Mouse (Mus musculus) Patski (cell line): ENCODE results near the gene Erp29. TPM values are rescaled to one million over a fixed set of nuclear protein-coding genes. Genes with fewer than 3 reads are reported as not detected.
A peak's percentile ranks its signal among the peaks of the same experiment; 100 is the strongest.

Source experiments
- ATAC-seq: fragments of 100-300 bp; one replicate; pipeline ENCODE4 v1.8.0; 2021
- CTCF ChIA-PET: fragments of 350-600 bp; sonication (Branson Sonifier 250); formaldehyde crosslinking; loops from one replicate; lab custom pipeline; 2022; ENCODE audit warnings: inconsistent platforms; lab: Charles Lee
- POLR2A ChIA-PET: fragments of 350-600 bp; sonication (Branson Sonifier 250); formaldehyde crosslinking; loops from one replicate; lab custom pipeline; 2022; ENCODE audit warnings: antibody characterized with exemption, inconsistent platforms; lab: Charles Lee
- DNase-seq: peaks from one replicate; pipeline ENCODE4 v3.0.0-alpha.2; 2011; ENCODE audit warnings: low read depth, low spot score
- H3K27me3 ChIP-seq: fragments of 371-371 bp; one replicate; pipeline ENCODE4 v1.5.1; 2021
- CTCF ChIP-seq: fragments of 100-300 bp; IDR thresholded peaks from one replicate; pipeline ENCODE4 v1.5.1; 2021
- in situ Hi-C: fragments of 300-500 bp; cut with MboI; formaldehyde crosslinking; loops from 3 replicates; pipeline ENCODE4 v1.11.1; 2018; ENCODE audit warnings: low pct_unique_long_range_greater_than_20kb, mixed read lengths
- polyA plus RNA-seq: library from polyadenylated mRNA; unstranded; gene quantifications from one replicate; pipeline ENCODE4 v1.2.3, GENCODE M21; 2021

Erp29 gene
- polyA plus RNA-seq, 1 experiment from 2014 or later: 219 TPM

GRCm38 (mm10) chr5:121451203-121451602, 1.1 kb downstream of the Erp29 start:
- TF ChIP-seq CTCF: no peak
- CTCF ChIA-PET: interaction anchor here (1.2 kb wide), 2 partner anchors 26 to 27 kb away, joined by 4 to 7 read pairs; no protein-coding TSS in a partner anchor
- H3K27me3 ChIP-seq: no peaks in the 10 kb centered on the region
- no peak for DNase-seq
- ATAC-seq: no peak
- POLR2A ChIA-PET: interaction anchor here (0.9 to 2.1 kb wide), 4 partner anchors 22 to 30 kb away, joined by 3 to 11 read pairs (median 4); no protein-coding TSS in a partner anchor
- in situ Hi-C loops: no loop called here

DNA sequence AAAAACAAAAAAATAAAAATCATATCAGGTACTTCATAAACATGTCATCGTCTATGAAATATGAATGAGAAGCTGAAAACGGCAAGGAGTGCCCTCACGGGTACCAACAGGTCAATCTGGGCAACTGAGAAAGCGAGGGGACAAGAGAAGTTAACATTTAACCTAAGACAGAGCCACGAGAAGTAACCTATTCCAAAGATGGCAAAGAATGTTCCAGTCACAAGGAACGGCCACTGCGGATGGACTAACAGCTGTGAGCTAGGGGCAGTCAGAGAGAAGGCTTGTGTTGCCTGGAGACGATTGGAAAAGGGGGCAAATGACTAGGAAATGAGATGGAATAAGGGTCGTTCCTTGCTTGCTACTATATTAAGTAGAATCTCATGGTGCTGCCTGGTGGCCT, 1.8 kb downstream of the Erp29 start:
- ATAC-seq (no peak), DNase-seq (no peak)
- H3K27me3 ChIP-seq: no peaks in the 10 kb centered on the region
- CTCF ChIA-PET: interaction anchor here (1.0 to 1.2 kb wide), 3 partner anchors 22 to 27 kb away, joined by 3 to 7 read pairs (median 4); no protein-coding TSS in a partner anchor
- TF ChIP-seq CTCF: no peak
- in situ Hi-C loops: no loop called here
- POLR2A ChIA-PET: no interaction called here

- DNase-seq (no peak), ATAC-seq (no peak)
- no peaks in the 10 kb centered on the region for H3K27me3 ChIP-seq
- CTCF ChIA-PET: interaction anchor here (1.0 to 1.2 kb wide), 3 partner anchors 23 to 28 kb away, joined by 3 to 7 read pairs (median 4); no protein-coding TSS in a partner anchor
- in situ Hi-C loops: no loop called here
- peak; percentile 80 for TF ChIP-seq CTCF
- POLR2A ChIA-PET: no interaction called here
These were observed 2.3 kb downstream of the Erp29 start for GRCm38 (mm10) chr5:121449976-121450375.

DNA sequence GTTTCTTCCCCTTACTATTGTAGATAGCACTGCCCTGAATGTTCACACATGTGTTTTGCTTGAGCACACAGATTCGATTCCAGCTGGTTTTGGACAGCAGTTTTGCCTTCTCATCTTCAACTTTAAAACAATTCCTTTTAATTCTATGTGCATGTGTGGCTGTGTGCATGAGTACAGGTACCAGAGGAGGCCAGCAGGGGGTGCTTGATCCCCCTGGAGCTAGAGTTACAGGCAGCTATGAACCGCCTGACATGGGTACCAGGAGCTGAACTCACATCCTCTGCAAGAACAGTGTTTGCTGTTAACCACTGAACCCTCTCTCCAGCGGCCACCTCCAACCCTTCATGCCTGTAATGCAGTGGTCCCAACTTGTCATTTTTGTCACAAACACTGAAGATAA, 3.9 kb downstream of the Erp29 start:
- in situ Hi-C loops: no loop called here
- ChIA-PET POLR2A (interaction anchor here (0.6 kb wide), 2 partner anchors 10 to 32 kb away, joined by 3 read pairs; no protein-coding TSS in a partner anchor), CTCF (interaction anchor here (0.6 to 6.9 kb wide), 7 partner anchors 9 to 56 kb away, joined by 3 to 54 read pairs (median 5); no protein-coding TSS in a partner anchor)
- DNase-seq (no peak), ATAC-seq (no peak)
- TF ChIP-seq CTCF: peak; percentile 65
- H3K27me3 ChIP-seq: no peaks in the 10 kb centered on the region

- no peak for TF ChIP-seq CTCF
- no peaks in the 10 kb centered on the region for H3K27me3 ChIP-seq
- in situ Hi-C loops: no loop called here
- CTCF ChIA-PET: interaction anchor here (1.5 to 6.9 kb wide), 2 partner anchors 30 to 33 kb away, joined by 5 to 54 read pairs; no protein-coding TSS in a partner anchor
- ATAC-seq (no peak), DNase-seq (no peak)
- POLR2A ChIA-PET: interaction anchor here (0.5 kb wide), 1 partner anchor 1064 kb away, joined by 3 read pairs; no protein-coding TSS in a partner anchor
These were observed 7.4 kb downstream of the Erp29 start for GRCm38 (mm10) chr5:121444870-121445269.

DNA sequence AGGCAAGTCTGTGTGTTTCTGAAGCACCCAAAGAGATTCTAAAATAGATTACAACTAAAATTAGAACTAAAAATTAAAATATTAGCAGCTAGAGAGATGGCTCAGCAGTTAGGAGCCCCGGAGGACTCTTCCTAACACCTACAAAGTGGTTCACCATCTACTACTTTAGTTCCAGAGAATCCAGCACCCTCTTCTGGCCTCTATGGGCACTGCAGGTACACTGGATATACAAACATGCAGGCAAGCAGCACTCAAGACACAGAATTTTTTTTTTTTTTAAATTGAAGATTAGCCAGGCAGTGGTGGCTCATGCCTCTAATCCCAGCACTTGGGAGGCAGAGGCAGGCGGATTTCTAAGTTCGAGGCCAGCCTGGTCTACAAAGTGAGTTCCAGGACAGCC, 8.8 kb downstream of the Erp29 start:
- in situ Hi-C loops: no loop called here
- TF ChIP-seq CTCF: peak; percentile 76

GRCm38 (mm10) chr5:121438756-121439155, 13.6 kb downstream of the Erp29 start:
- H3K27me3 ChIP-seq: no peaks in the 10 kb centered on the region
- no peak for TF ChIP-seq CTCF
- in situ Hi-C loops: no loop called here
- no peak for ATAC-seq
- POLR2A ChIA-PET: interaction anchor here (0.6 kb wide), 1 partner anchor 13 kb away, joined by 6 read pairs; the partner anchor contains the start of gene Erp29
- CTCF ChIA-PET: interaction anchor here (1.0 to 2.4 kb wide), 7 partner anchors 8 to 37 kb away, joined by 3 to 12 read pairs (median 4); no protein-coding TSS in a partner anchor
- no peak for DNase-seq

More for the DNA sequence above, 8.8 kb downstream of the Erp29 start:
- no peak for ATAC-seq
- no peak for DNase-seq
- H3K27me3 ChIP-seq: no peaks in the 10 kb centered on the region
- ChIA-PET POLR2A (no interaction called here), CTCF (interaction anchor here (0.8 to 6.9 kb wide), 6 partner anchors 10 to 44 kb away, joined by 3 to 54 read pairs (median 4); no protein-coding TSS in a partner anchor)

- no peak for ATAC-seq
- no peak for TF ChIP-seq CTCF
- H3K27me3 ChIP-seq: no peaks in the 10 kb centered on the region
- ChIA-PET CTCF (interaction anchor here (1.1 to 1.7 kb wide), 3 partner anchors 10 to 26 kb away, joined by 3 to 5 read pairs (median 4); no protein-coding TSS in a partner anchor), POLR2A (interaction anchor here (0.6 kb wide), 1 partner anchor 10 kb away, joined by 3 read pairs; no protein-coding TSS in a partner anchor)
- no peak for DNase-seq
- in situ Hi-C loops: no loop called here
These were observed 14.2 kb downstream of the Erp29 start for GRCm38 (mm10) chr5:121438131-121438530.

- ChIA-PET CTCF (interaction anchor here (1.0 kb wide), 1 partner anchor 9 kb away, joined by 5 read pairs; no protein-coding TSS in a partner anchor), POLR2A (interaction anchor here (0.6 kb wide), 1 partner anchor 229 kb away, joined by 3 read pairs; no protein-coding TSS in a partner anchor)
- ATAC-seq: no peak
- in situ Hi-C loops: no loop called here
- DNase-seq: no peak
- H3K27me3 ChIP-seq: no peaks in the 10 kb centered on the region
- no peak for TF ChIP-seq CTCF
These were observed 23.4 kb downstream of the Erp29 start for GRCm38 (mm10) chr5:121428954-121429353.

GRCm38 (mm10) chr5:121423297-121423696, 29.0 kb downstream of the Erp29 start:
- ChIA-PET POLR2A (no interaction called here), CTCF (interaction anchor here (1.2 to 1.9 kb wide), 2 partner anchors 11 to 25 kb away, joined by 6 to 7 read pairs; no protein-coding TSS in a partner anchor)
- no peak for TF ChIP-seq CTCF
- in situ Hi-C loops: no loop called here
- DNase-seq: no peak
- H3K27me3 ChIP-seq: no peaks in the 10 kb centered on the region
- no peak for ATAC-seq

- no peak for ATAC-seq
- in situ Hi-C loops: no loop called here
- POLR2A ChIA-PET: no interaction called here
- CTCF ChIA-PET: interaction anchor here (1.2 to 1.9 kb wide), 2 partner anchors 10 to 25 kb away, joined by 6 to 7 read pairs; no protein-coding TSS in a partner anchor
- no peaks in the 10 kb centered on the region for H3K27me3 ChIP-seq
- no peak for TF ChIP-seq CTCF
- DNase-seq: no peak
These were observed 29.5 kb downstream of the Erp29 start for GRCm38 (mm10) chr5:121422787-121423186.
